Mouse (Mus musculus) thymus, postnatal 36 days (tissue): ENCODE results near the gene Slc31a1.

Source experiments
- DNase-seq, 2 experiments: peaks; one replicate each; pipeline ENCODE4 v3.0.0; 2022; ENCODE audit warnings: mixed read lengths in 2 of 2

Gene Slc31a1

DNA sequence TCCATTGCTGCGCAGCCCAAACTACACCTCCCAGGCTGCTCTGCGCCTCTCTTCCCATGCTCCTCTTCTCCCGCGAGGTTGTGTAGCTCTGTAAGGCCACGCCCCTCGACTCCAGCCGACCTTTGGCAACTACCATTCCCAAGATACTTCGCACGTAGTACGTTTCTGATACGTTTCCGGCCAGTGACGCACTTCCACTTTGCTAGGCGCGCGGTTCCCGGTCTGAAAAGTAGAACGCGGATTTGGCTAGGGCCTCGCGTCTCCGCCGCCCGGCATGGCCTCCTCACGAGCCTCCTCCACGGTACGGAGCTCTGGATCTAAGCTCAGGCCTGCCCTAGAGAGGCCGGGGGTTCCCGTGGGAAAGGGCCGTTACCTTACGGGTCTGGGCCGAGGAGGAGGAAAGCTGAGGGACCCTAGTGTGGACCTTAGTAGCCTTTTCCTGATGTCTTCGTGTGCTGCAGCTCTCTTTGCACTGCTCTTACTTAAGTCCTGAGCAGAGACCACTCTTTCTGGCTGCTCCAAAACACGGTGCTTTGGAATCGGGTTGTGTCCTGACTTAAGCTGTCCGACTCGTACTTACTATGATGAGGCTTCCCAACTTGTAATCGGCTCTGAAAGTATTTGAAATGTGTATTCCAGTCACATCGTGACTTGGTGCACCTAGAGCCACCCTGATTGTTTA is 48.2 kb downstream of the Slc31a1 start, which contains the start of the genes Cdc26 and Prpf4:
Cdc26 (minus strand) TSS at position 42 of the 682 bp plus-strand sequence.
Prpf4 (plus strand) TSS at position 197 of the 682 bp plus-strand sequence.
- peak; percentile 94 to 98 for DNase-seq

GRCm38 (mm10) chr4:62409615-62410014 is 49.1 kb downstream of the Slc31a1 start:
- DNase-seq: no peak

DNA sequence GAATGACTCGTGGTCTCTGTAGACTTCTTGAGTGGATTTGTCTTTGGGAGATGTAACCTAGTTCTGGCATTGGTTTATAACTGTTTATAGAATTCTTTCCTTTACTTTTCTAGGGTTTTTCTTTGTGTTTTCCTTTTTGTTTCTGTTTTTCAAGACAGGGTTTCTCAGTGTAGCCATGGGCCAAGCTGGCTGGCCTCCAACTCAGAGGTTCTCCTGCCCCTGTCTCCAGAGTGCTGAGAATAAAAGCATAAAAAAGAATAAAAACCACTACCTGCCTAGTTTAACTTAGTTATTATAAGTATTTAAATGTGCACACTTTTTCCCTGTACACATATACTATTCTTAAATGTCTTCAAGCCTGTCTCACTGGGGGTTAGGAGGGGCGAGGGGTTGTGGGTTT is 49.8 kb downstream of the Slc31a1 start:
- DNase-seq: no peak

DNA sequence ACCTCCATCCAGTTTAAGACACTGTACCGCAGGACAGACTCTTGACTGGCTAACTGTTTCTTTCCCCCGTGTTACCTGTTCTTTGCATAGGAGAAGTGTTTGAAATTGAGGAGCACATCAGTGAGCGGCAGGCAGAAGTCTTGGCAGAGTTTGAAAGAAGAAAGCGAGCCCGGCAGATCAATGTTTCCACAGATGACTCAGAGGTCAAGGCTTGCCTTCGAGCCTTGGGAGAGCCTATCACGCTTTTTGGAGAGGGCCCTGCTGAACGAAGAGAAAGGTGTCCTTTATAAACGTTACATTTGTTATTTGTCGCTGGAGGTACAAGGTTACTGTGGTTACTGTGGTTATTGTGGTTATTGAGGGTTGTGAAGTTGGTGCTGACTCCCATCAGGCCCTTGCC is 51.1 kb downstream of the Slc31a1 start:
- DNase-seq: no peak

DNA sequence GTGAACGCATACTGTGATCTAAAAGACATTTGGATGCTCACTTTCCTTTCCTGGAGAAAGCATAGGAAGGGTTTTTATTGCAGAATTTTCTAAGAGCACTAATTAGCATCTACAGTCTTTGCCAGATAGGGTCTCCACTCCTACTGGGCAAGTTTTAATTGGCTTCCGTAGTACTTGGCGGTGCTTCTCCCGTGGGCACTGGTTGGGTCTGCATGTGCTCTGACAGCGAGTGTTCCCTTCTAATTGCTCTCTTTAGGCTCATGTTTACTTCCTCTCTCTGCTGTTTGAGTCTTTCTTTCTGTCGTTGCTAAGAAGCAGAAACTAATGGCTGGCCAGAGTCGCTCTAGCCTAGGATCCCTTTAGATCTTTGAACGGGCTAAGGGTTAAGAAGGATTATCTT is 57.9 kb downstream of the Slc31a1 start:
- no peak for DNase-seq

- no peak for DNase-seq
Observed at GRCm38 (mm10) chr4:62419091-62419490, 58.6 kb downstream of the Slc31a1 start.

- DNase-seq: no peak
Observed at GRCm38 (mm10) chr4:62425891-62426290, 65.4 kb downstream of the Slc31a1 start.

DNA sequence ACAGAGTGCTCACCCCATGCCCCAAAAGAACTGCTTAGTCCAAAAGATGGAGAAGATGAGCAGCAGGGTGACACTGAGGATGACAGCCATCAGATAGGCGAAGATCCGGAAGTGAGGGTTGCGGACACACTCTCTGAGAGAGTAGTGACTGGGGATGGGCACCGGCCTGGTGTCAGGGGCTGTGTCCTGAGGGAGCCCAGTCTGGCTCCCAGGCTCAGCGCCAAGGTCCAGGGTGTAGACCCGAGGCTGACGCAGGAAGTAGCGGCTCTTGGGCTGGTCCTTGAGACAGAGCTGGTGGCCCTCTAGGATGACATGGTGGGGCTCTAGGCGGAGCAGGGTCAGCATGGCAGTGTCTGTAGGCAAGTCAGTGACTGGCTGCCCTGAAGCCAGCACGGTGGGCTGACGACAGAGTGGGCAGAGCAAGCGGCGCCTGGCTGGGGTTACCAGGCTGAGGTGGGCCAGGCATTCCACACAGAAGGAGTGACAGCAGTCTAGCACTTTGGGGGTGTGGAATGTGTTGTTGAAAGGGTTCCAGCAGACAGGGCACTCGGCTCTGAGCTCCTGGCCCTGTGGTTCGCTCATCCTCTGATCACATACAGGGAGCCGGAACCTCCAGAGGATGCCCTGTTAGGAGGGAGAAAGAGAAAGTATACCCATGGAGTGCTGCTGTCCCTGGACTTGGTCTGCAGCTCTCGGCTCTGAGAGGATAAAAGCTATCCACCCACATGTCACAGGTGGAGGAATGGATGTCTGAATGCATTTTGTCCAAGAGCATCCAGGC is 67.6 kb downstream of the Slc31a1 start:
- DNase-seq: no peak

DNA sequence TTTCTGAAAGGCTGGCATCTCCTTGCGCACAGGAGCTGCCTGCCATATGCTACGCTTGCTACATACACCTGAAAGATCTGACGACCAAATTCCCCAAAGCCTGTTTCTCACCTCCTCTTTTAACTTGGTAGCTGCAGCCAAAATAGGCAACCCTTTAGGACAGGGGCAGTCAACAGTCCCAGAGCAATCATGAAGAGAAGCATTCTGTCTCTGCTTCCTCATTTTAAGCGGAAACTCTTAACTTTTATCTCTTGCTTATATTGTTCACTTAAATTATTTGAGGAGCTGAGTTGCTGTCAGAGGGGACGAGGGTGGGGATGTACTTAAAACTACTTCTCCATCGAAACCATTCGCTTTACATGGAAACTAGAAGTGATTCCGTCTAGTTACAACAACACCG is 69.1 kb downstream of the Slc31a1 start:
- no peak for DNase-seq

- DNase-seq: no peak
Observed at GRCm38 (mm10) chr4:62430678-62431077, 70.2 kb downstream of the Slc31a1 start.

DNA sequence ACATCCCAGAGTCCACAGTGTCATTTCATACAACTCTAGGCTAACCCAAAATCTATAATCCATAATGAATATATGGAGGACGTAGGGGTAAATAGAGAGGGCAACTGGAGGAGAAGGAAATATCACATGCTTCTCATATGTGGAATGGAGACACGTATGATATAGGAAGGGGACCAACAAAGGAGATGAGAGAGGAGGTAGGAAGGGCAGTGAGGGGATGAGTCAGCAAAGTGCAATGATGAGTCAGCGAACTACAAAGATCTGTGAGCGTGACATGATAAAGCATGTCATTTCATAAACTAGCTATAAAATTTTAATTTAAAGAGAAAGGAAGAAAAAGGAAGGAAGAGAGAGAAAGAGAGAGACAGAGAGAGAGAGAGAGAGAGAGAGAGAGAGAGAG is 71.0 kb downstream of the Slc31a1 start:
- no peak for DNase-seq

- DNase-seq: no peak
Observed at GRCm38 (mm10) chr4:62433939-62434870, 73.7 kb downstream of the Slc31a1 start.

- DNase-seq: no peak
Observed at GRCm38 (mm10) chr4:62435081-62435480, 74.6 kb downstream of the Slc31a1 start, which contains the start of gene Rnf183. Rnf183 (minus strand) TSS chr4:62435252.

DNA sequence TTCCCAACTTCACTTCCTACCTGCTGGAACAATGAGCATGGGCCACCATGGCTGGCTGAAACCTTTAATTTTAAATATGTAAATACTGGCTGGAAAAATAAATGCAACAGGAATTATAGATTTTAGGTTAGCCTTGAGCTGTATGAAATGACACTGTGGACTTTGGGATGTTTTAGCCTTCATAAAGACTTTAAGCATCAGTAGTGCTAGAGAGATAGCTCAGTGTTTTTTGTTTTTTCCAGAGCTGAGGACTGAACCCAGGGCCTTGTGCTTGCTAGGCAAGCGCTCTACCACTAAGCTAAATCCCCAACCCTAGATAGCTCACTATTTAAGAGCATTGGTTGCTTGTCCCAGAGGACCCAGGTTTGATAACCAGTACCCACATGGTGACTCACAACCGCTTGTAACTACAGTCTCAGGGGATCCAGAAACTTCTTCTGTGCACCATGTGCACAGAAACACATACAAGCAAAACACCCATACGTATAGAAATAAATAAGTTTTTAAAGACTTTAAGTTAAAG is 76.8 kb downstream of the Slc31a1 start:
- DNase-seq: no peak

DNA sequence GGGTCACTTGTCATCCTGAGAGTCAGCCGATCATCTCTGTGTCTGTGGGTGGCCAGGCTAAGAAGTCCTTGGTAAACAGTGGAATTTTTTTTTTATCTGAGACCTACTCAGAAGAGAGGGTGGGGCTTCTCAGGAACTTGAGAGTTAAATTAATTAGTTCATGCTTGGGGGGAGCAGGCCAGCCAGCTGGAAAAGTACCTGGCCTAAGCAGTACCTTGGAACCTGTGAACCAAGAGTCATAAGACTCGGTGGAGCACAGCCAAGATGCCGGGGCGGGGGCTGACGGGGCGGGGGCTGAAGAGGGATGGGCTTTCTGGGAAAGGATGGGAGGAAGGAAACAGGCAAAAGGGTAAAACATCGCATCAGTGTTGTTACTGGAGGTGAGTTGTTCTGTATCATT is 77.3 kb downstream of the Slc31a1 start:
- DNase-seq: no peak

- no peak for DNase-seq
Observed at GRCm38 (mm10) chr4:62439793-62440192, 79.3 kb downstream of the Slc31a1 start.

- no peak for DNase-seq
Observed at GRCm38 (mm10) chr4:62440544-62440943, 80.0 kb downstream of the Slc31a1 start.

GRCm38 (mm10) chr4:62440986-62441385 is 80.5 kb downstream of the Slc31a1 start:
- DNase-seq: no peak
